Mouse (Mus musculus) kidney, embryonic 14.5 days (tissue): ENCODE results near the gene Gm9844. TPM values are rescaled to one million over a fixed set of nuclear protein-coding genes. Genes with fewer than 3 reads are reported as not detected.
A peak's percentile ranks its signal among the peaks of the same experiment; 100 is the strongest.
"Not testable (repeated sequence)": the region's sequence is repeated elsewhere in the genome, so short reads cannot be mapped to it uniquely, and the experiment has no call there.

Experiments
- ATAC-seq: fragments of 200-750 bp; cut with Nextera tagmentation; 2 replicates; pipeline ENCODE4 v1.8.0; 2017; ENCODE audit warnings: moderate number of reproducible peaks, mild to moderate bottlenecking, moderate TSS enrichment, moderate library complexity; ENCODE audit not compliant: low FRiP score, low TSS enrichment
- H3K27ac ChIP-seq: fragments of 300-500 bp; sonication (generic); 2 replicates; pipeline ENCODE4 v1.5.1; 2014; ENCODE audit warnings: low read depth, mild to moderate bottlenecking, low read length, moderate library complexity, mixed read lengths
- H3K27me3 ChIP-seq: fragments of 300-500 bp; sonication (generic); 2 replicates; pipeline ENCODE4 v1.6.1; 2014; ENCODE audit warnings: mild to moderate bottlenecking, low read length; ENCODE audit not compliant: control insufficient read depth, insufficient read depth
- H3K36me3 ChIP-seq: fragments of 300-500 bp; sonication (generic); 2 replicates; pipeline ENCODE4 v1.6.1; 2014; ENCODE audit warnings: low read length, mixed read lengths; ENCODE audit not compliant: control insufficient read depth, insufficient read depth
- H3K4me1 ChIP-seq: fragments of 300-500 bp; sonication (generic); 2 replicates; pipeline ENCODE4 v1.6.1; 2014; ENCODE audit warnings: low read length, mixed read lengths; ENCODE audit not compliant: control insufficient read depth, insufficient read depth
- H3K4me2 ChIP-seq: fragments of 300-500 bp; sonication (generic); replicated peaks from 2 replicates; pipeline ENCODE4 v1.6.1; 2014; ENCODE audit warnings: low read depth, mild to moderate bottlenecking, low read length
- H3K4me3 ChIP-seq: fragments of 300-500 bp; sonication (generic); 2 replicates; pipeline ENCODE4 v1.5.1; 2014; ENCODE audit warnings: mild to moderate bottlenecking, low read length
- H3K9ac ChIP-seq: fragments of 300-500 bp; sonication (generic); 2 replicates; pipeline ENCODE4 v1.6.1; 2014; ENCODE audit warnings: low read depth, mild to moderate bottlenecking, low read length, moderate library complexity
- H3K9me3 ChIP-seq: fragments of 300-500 bp; sonication (generic); 2 replicates; pipeline ENCODE4 v1.6.1; 2016; ENCODE audit warnings: low read length; ENCODE audit not compliant: control insufficient read depth
- WGBS: fragments of 180-500 bp; shearing (Covaris S2); extraction: QIAGEN DNeasy Blood & Tissue Kit; methylation state at CpG from one replicate; pipeline ENCODE4 v1.1.7; 2014; 5-methylcytosine and 5-hydroxymethylcytosine counted together
- polyA plus RNA-seq: library from polyadenylated mRNA; unstranded; fragments of >200 nt; fragmentation: Nextera tagmentation; extraction: Ambion mirVana; gene quantifications from 2 replicates; pipeline ENCODE4 v1.2.1, GENCODE M21; 2014

The Gm9844 gene
- polyA plus RNA-seq, 1 experiment from 2014 or later = 18.8 TPM

DNA sequence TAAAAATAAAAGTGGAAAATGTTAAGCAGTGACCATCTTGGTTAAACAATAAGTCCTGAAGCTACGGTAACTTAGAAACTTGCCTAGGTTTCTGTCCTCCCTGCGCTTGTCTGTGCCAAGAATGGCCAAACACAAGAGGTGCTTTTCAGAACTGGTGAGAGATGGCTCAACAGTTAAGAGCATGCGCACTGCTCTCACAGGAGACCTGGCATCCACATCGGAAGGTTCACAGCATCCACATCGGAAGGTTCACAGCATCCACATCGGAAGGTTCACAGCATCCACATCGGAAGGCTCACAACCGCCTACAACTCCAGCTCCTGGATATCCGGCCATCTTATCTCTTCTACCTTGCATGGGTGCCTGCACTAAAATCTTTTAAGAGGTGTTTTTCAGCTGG is 16.8 kb upstream of the Gm9844 start:
- Histone ChIP-seq H3K9ac (no peak overlapping the region), H3K9me3 (no peaks in the 10 kb centered on the region), H3K4me1 (no peaks in the 10 kb centered on the region), H3K4me3 (no peak overlapping the region), H3K27ac (no peak overlapping the region), H3K4me2 (no peak overlapping the region), H3K36me3 (no peaks in the 10 kb centered on the region), H3K27me3 (no peaks in the 10 kb centered on the region)
- no peak for ATAC-seq
- 84% methylated on average over 9 of the region's 9 CpGs for WGBS

DNA sequence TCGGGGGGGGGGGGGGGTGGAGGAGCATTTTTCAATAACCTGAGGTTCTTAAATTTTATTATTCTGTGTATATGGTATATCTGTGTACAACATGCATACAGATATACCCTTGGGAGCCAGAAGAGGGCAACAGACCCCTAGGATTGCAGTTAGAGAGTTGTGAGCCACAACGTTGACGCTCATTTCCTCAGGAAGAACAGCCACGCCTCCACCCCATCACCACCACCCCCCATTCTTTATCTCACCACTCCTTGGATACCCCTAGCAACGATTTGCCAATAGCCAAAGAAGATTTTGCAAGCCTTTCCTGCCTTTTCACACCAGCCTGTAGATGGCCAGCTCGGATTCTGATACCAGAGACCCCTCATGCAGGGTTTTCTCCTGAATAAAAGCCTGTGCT is 16.3 kb upstream of the Gm9844 start:
- H3K9me3 ChIP-seq = no peaks in the 10 kb centered on the region
- no peaks in the 10 kb centered on the region for H3K27me3 ChIP-seq
- 4% methylated on average over 6 of the region's 6 CpGs for WGBS
- no peak overlapping the region for H3K27ac ChIP-seq
- H3K4me3 ChIP-seq = no peak overlapping the region
- no peak overlapping the region for H3K9ac ChIP-seq
- H3K4me1 ChIP-seq = no peaks in the 10 kb centered on the region
- H3K4me2 ChIP-seq = no peak overlapping the region
- 0 out of 2 replicates have a peak, but pooled peaks have one; percentile 39 for ATAC-seq
- H3K36me3 ChIP-seq = no peaks in the 10 kb centered on the region

DNA sequence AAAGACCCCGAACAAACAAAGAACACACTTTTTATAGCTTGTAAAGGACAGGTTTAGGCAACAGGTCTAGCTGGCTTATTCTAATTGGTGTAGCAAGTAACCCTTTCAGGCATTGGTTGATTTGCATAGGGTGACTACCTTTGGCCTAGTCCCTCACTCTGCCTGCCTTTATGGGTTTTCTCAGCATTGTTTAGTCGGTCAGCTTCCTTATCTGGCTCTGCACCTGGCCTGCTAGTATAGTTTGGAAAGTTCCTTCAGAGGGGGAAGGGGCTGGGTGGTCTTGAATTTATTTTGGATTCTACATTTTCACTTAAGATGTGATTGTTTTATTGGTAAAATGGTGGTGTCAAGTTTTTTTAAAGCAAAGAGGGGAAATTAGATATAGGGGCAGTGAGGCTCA is 15.4 kb upstream of the Gm9844 start:
- H3K9ac ChIP-seq, H3K27me3 ChIP-seq: not testable (repeated sequence)

DNA sequence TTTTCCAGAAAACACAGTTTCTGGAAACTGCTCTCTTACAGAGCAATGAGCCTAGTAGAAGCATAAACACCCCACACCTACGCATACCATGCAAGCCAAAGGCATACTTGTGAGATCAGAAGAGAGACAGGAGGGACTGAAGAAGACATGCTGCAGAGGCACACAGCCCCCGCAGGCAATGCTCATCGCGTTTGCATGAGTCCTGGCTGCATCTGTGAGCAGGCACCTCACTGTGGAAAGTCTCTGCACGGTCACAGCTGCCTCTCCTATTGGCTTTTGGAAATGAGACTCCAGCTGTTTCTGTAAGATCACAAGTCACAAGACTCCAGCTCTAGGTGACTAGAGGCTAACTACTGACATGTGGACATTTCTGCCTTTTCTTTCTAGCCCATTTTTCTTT is 11.9 kb upstream of the Gm9844 start:
- no peak overlapping the region for H3K9ac ChIP-seq
- ATAC-seq = no peak
- H3K36me3 ChIP-seq = no peaks in the 10 kb centered on the region
- no peak overlapping the region for H3K27ac ChIP-seq
- H3K4me3 ChIP-seq = no peak overlapping the region
- peaks cover 4% of the 10 kb centered on the region; the same call in 1 of the 2 replicates for H3K4me1 ChIP-seq
- WGBS = 14% methylated on average over 5 of the region's 5 CpGs
- no peaks in the 10 kb centered on the region for H3K9me3 ChIP-seq
- H3K4me2 ChIP-seq = no peak overlapping the region
- H3K27me3 ChIP-seq = no peaks in the 10 kb centered on the region

More for the DNA sequence above, 15.4 kb upstream of the Gm9844 start:
- WGBS = 37% methylated on average over 2 of the region's 2 CpGs
- H3K27ac ChIP-seq, H3K36me3 ChIP-seq, H3K4me2 ChIP-seq, H3K4me3 ChIP-seq, H3K9me3 ChIP-seq, H3K4me1 ChIP-seq, ATAC-seq: not testable (repeated sequence)

- Histone ChIP-seq H3K4me3 (no peak overlapping the region), H3K27ac (no peak overlapping the region), H3K27me3 (no peaks in the 10 kb centered on the region), H3K4me2 (no peak overlapping the region), H3K4me1 (peaks cover 4% of the 10 kb centered on the region; the same call in 1 of the 2 replicates), H3K36me3 (no peaks in the 10 kb centered on the region), H3K9ac (no peak overlapping the region), H3K9me3 (no peaks in the 10 kb centered on the region)
- ATAC-seq = peak; percentile 34; the same call in 1 of the 2 replicates
- 32% methylated on average over 6 of the region's 6 CpGs for WGBS
These were observed 11.1 kb upstream of the Gm9844 start for GRCm38 (mm10) chr7:24850899-24851303.

DNA sequence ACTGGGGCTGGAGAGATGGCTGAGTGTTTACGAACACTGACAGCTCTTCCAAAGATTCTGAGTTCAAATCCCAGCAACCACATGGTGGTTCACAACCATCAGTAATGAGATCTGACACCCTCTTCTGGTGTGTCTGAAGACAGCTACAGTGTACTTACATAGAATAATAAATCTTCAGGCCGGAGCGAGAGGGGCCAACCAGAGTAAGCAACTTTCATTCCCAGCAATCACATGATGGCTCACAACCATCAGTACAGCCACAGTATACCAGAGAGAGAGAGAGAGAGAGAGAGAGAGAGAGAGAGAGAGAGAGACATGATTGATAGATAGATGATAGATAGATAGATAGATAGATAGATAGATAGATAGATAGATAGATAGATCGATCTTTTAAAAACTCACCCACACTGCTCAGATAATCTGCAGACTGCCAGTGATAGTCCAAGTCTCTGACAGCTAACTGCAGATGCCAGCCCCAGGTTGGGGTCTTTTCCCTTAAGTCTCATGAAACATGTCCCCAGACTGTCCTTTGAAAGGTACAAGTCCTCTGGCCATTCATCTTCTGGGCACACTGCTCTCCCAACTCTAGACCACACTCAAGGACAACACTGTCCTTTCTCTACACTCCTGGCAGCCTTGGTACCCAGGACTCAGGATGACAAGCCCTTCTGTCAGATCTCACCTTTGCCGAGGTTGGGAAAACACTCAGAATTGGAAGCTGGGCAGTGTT is 10.3 kb upstream of the Gm9844 start:
- no peak for ATAC-seq
- H3K9me3 ChIP-seq = no peaks in the 10 kb centered on the region
- no peak overlapping the region for H3K4me3 ChIP-seq
- H3K27me3 ChIP-seq = no peaks in the 10 kb centered on the region
- H3K4me2 ChIP-seq = no peak overlapping the region
- H3K4me1 ChIP-seq = peaks cover 4% of the 10 kb centered on the region; the same call in 1 of the 2 replicates
- WGBS = 67% methylated on average over 5 of the region's 5 CpGs
- no peak overlapping the region for H3K9ac ChIP-seq
- H3K36me3 ChIP-seq = no peaks in the 10 kb centered on the region
- H3K27ac ChIP-seq = no peak overlapping the region

- Histone ChIP-seq H3K27ac (no peak overlapping the region), H3K4me3 (no peak overlapping the region), H3K27me3 (no peaks in the 10 kb centered on the region), H3K9me3 (no peaks in the 10 kb centered on the region), H3K36me3 (no peaks in the 10 kb centered on the region), H3K4me1 (peaks cover 4% of the 10 kb centered on the region; the same call in 1 of the 2 replicates), H3K9ac (no peak overlapping the region), H3K4me2 (no peak overlapping the region)
- 71% methylated on average over 8 of the region's 8 CpGs for WGBS
- ATAC-seq = peak; percentile 70
These were observed 9.3 kb upstream of the Gm9844 start for GRCm38 (mm10) chr7:24852557-24853232.

DNA sequence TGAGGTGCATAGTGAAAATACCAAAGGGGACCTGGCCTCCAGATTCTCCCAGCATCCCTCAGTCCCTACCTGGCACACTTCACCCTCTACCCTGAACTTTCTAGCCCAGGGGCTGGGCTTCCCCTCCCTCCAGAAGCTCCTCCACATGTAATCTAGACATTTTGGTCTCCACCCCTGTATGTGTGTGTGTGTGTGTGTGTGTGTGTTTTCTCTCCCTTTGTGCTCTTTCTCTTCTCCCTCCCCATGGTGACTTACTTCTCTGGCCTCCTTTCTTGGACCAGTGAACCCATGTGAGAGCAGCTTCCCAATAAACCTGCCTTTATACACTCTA is 8.8 kb upstream of the Gm9844 start:
- Histone ChIP-seq H3K9me3 (no peaks in the 10 kb centered on the region), H3K27ac (no peak overlapping the region), H3K4me3 (no peak overlapping the region), H3K27me3 (no peaks in the 10 kb centered on the region), H3K36me3 (no peaks in the 10 kb centered on the region), H3K4me1 (peaks cover 4% of the 10 kb centered on the region; the same call in 1 of the 2 replicates), H3K9ac (no peak overlapping the region), H3K4me2 (no peak overlapping the region)
- ATAC-seq = no peak

DNA sequence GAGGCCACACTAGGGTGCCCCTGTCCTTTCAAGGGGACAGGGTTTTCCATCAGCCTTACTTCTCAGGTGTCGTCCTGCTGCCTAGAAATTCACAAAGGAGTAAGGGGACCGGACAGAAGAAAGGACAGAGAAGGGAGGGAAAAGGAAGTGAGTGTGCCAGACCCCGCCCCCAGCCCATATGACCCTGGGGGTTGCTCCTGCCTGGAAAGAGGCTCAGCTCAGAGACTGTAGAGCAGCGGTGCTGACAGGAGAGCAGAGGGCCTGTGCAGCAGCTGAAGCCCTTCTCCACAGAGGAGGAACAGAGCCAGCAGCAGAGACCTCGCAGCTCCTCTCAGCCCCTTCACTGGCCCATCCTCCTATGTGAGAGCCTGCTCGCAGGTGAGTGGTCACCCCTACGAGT is 8.3 kb upstream of the Gm9844 start:
- H3K4me1 ChIP-seq = peaks cover 4% of the 10 kb centered on the region; the same call in 1 of the 2 replicates
- H3K4me2 ChIP-seq = no peak overlapping the region
- H3K4me3 ChIP-seq = no peak overlapping the region
- no peak overlapping the region for H3K27ac ChIP-seq
- no peak overlapping the region for H3K9ac ChIP-seq
- ATAC-seq = peak; percentile 53; the same call in 1 of the 2 replicates
- WGBS = 25% methylated on average over 7 of the region's 7 CpGs
- no peaks in the 10 kb centered on the region for H3K27me3 ChIP-seq
- no peaks in the 10 kb centered on the region for H3K36me3 ChIP-seq
- no peaks in the 10 kb centered on the region for H3K9me3 ChIP-seq
